Mouse (Mus musculus): ENCODE measurements around the gene Rab5c. TPM values are rescaled to one million over a fixed set of nuclear protein-coding genes. Genes with fewer than 3 reads are reported as not detected.

Gene Rab5c
- total and polyA plus RNA-seq, 2 experiments from 2014 or later = 34.9 to 211 TPM

DNA sequence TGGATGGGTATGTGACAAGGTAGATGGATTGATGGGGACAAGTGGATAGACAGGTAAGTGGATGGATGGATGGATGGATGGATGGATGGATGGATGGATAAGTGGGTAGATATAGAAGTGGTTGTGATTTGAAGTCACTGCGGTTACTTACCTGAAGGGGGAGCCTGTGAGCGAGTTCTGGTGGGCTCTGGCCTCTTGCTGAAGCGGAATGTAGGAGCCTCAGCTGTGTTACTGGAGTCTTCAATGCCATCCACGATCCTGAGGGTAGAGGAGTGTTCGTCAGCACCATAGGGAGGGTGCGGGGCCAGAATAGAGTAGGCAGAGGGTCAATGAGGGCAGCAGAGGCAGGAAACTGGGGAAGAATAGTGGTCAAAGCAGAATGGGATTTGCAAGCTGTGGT is 7.1 kb upstream of the Rab5c start:
- H3K9me3 ChIP-seq (ENCODE audit: low read length) = no peaks in the 10 kb centered on the region
- no peak overlapping the region; the same call in 1 of the 2 replicates for H3K27ac ChIP-seq (ENCODE audit: low read depth, low read length)
- H3K4me1 ChIP-seq (ENCODE audit: insufficient read depth) = no peaks in the 10 kb centered on the region
- H3K27me3 ChIP-seq (ENCODE audit: insufficient read depth, low read length) = no peaks in the 10 kb centered on the region
- H3K9ac ChIP-seq = no peak overlapping the region
- WGBS = 16% methylated on average over 6 of the region's 6 CpGs
- H3K4me3 ChIP-seq (ENCODE audit: low read depth, low read length) = no peak overlapping the region
- H3K36me3 ChIP-seq (ENCODE audit: insufficient read depth) = peaks cover 35% of the 10 kb centered on the region
- H3K4me2 ChIP-seq (ENCODE audit: low read depth) = no peak overlapping the region
- DNase-seq = peak; percentile 74
- TF ChIP-seq CTCF (IDR thresholded peaks at IDR 0.05; ENCODE audit: low read depth) = peak; percentile 73
- peak; percentile 63; the same call in 1 of the 2 replicates for ATAC-seq

DNA sequence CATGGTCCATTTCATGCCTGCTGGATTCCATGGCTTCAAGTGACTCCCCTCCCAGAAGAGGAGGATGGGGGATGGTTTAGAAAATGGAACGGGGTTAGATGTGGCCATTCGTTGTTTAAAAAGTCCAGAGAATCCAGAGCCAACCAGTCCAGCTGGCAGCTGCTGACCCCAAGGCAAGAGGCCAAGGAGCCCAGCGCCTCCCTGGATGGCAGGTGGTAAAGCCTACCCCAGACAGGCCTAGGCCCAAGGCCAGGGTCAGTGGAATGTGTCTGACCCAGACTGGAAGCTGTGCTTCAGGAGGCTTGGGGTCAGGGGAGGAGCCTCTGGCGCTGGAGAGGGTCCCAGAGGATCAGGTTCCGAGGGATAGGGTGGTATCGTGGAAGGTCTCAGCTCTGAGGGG is 3.3 kb upstream of the Rab5c start:
- no peak for ATAC-seq
- Histone ChIP-seq H3K27ac (ENCODE audit: low read depth, low read length) (no peak overlapping the region), H3K36me3 (ENCODE audit: insufficient read depth) (peaks cover 20% of the 10 kb centered on the region), H3K27me3 (ENCODE audit: insufficient read depth, low read length) (no peaks in the 10 kb centered on the region), H3K4me1 (ENCODE audit: insufficient read depth) (peaks cover 10% of the 10 kb centered on the region; the same call in 1 of the 2 replicates), H3K9me3 (ENCODE audit: low read length) (no peaks in the 10 kb centered on the region), H3K9ac (no peak overlapping the region), H3K4me3 (ENCODE audit: low read depth, low read length) (no peak overlapping the region), H3K4me2 (ENCODE audit: low read depth) (no peak overlapping the region)
- no peak for TF ChIP-seq CTCF (IDR thresholded peaks at IDR 0.05; ENCODE audit: low read depth)
- DNase-seq = no peak
- WGBS = 77% methylated on average over 6 of the region's 6 CpGs

DNA sequence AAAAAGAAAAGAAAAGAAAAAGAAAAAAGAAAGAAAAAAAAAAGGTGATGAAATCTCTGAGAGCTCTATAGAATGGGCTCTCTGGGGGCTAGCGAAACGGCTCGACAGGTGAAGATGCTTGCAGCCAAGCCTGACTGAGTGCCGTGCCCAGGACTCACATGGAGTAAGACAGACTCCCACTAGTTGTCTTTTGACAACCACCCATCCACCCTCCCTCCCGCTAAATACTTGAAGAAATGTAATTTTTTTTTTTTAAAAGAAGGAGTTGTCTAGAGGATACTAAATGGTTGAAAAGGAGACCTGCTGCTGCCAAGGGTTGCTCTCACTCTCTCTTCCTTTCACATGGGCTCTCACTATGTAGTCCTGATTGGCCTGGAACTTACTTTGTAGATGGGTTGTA is 734 bp upstream of the Rab5c start:
- Histone ChIP-seq H3K4me1 (ENCODE audit: insufficient read depth) (peaks cover 10% of the 10 kb centered on the region; the same call in 1 of the 2 replicates), H3K9me3 (ENCODE audit: low read length) (no peaks in the 10 kb centered on the region), H3K4me2 (ENCODE audit: low read depth) (peak overlapping the region; percentile 79), H3K4me3 (ENCODE audit: low read depth, low read length) (peak overlapping the region; percentile 94), H3K27me3 (ENCODE audit: insufficient read depth, low read length) (no peaks in the 10 kb centered on the region), H3K9ac (peak overlapping the region; percentile 64), H3K27ac (ENCODE audit: low read depth, low read length) (peak overlapping the region; percentile 87), H3K36me3 (ENCODE audit: insufficient read depth) (peaks cover 15% of the 10 kb centered on the region)
- DNase-seq (no peak), ATAC-seq (no peak)
- TF ChIP-seq CTCF (IDR thresholded peaks at IDR 0.05; ENCODE audit: low read depth) = no peak
- WGBS = 7% methylated on average over 5 of the region's 5 CpGs

DNA sequence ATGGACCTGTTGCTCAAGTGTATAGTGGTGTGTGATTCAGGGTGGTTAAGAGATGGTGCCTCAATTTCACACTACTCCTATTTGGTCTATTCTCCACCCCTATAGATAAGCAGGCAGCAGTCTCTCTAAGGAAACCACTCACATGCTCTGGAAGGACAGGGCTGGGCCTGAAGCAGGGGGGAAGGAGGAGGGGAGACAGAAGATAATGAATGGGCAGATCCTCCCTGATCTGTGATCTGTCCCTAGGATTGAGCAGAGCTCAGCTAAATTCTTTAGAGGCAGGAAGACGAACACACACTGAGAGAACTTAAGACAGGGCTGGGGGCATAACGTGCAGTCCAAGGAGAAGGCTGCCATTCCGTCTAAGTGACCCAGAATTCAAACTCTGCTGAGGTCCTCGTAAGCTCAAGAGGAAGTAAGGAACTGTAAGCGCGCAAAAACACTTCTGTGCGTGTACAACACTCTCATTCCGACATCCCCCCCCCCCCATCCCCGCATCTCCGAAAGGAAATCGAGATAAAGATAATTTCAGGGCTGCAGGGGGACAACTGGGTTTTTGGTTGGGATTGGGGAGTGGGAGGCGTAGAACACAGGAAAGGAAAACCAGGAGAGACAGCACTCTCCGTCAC is 796 bp downstream of the Rab5c start:
- WGBS = 2% methylated on average over 13 of the region's 13 CpGs
- H3K4me1 ChIP-seq (ENCODE audit: insufficient read depth) = peaks cover 10% of the 10 kb centered on the region; the same call in 1 of the 2 replicates

DNA sequence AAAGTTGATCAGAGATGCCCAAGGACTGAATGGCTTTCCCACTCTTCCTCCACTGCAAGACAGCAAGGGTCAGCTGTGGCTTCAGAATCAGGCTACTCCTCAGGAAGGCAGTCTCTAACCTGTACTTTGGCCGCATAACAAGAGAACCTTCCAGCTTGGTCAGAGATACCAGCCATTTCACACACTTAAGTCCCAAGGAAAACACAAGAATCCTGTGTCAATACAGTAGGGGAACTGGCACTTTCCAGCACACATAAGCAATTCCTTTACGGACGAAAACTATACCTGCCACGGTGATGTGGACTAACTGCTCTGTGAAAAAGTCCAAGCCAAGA is 1.3 kb downstream of the Rab5c start:
- no peak overlapping the region for H3K27ac ChIP-seq (ENCODE audit: low read depth, low read length)
- WGBS = 74% methylated on average over 4 of the region's 4 CpGs
- TF ChIP-seq CTCF (IDR thresholded peaks at IDR 0.05; ENCODE audit: low read depth) = no peak
- H3K9ac ChIP-seq = 0 out of 2 replicates have a peak overlapping the region, but pooled peaks have one; percentile 90
- DNase-seq (no peak), ATAC-seq (no peak)
- H3K9me3 ChIP-seq (ENCODE audit: low read length) = no peaks in the 10 kb centered on the region
- peak overlapping the region; percentile 79 for H3K4me2 ChIP-seq (ENCODE audit: low read depth)
- peaks cover 11% of the 10 kb centered on the region; the same call in 1 of the 2 replicates for H3K36me3 ChIP-seq (ENCODE audit: insufficient read depth)
- no peaks in the 10 kb centered on the region for H3K27me3 ChIP-seq (ENCODE audit: insufficient read depth, low read length)
- H3K4me1 ChIP-seq (ENCODE audit: insufficient read depth) = peaks cover 10% of the 10 kb centered on the region; the same call in 1 of the 2 replicates
- H3K4me3 ChIP-seq (ENCODE audit: low read depth, low read length) = 0 out of 2 replicates have a peak overlapping the region, but pooled peaks have one; percentile 94

More for the DNA sequence above, 796 bp downstream of the Rab5c start:
- Histone ChIP-seq H3K4me3 (ENCODE audit: low read depth, low read length) (peak overlapping the region; percentile 94), H3K36me3 (ENCODE audit: insufficient read depth) (peaks cover 12% of the 10 kb centered on the region; the same call in 1 of the 2 replicates), H3K9ac (peak overlapping the region; percentile 90), H3K4me2 (ENCODE audit: low read depth) (peak overlapping the region; percentile 79), H3K9me3 (ENCODE audit: low read length) (no peaks in the 10 kb centered on the region), H3K27ac (ENCODE audit: low read depth, low read length) (peak overlapping the region; percentile 77), H3K27me3 (ENCODE audit: insufficient read depth, low read length) (no peaks in the 10 kb centered on the region)
- ATAC-seq (no peak), DNase-seq (no peak)
- TF ChIP-seq CTCF (IDR thresholded peaks at IDR 0.05; ENCODE audit: low read depth) = no peak

DNA sequence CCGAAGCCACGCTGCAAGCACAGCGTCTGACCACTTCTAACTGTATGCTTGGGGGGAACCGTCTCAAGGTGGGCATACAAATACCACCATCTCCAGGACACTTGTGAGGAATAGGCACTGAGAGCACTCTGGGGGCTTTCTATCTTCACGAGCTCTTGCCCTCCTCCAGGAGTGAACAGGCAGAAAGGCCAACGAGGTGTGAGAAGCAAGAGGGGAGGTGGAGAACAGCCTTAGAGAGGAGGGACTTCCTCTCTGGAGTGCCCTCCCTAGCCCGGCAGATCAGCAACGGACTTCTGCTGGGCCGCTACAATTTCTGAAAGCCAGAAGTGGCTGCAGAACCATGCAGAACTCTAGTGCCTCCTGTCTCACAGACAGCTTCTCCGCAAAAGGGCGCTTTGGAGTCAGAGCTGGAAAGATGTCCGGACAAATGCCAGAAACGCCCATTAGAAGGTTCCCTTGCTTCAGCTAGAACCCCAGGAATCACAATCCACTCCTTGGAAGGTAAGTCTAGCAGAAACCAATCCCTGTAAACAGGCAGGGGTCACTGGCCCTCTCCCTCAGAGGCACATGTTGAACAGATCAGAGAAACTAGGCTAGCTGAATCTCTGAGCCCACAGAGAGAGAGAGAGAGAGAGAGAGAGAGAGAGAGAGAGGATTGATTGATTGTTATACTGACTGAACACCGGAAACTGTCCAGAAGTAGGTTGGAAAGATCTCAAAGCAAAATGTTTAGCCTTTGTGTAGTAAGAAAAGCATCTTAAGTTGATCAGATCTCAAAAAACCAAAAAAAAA is 1.9 kb downstream of the Rab5c start:
- Histone ChIP-seq H3K27ac (ENCODE audit: low read depth, low read length) (no peak overlapping the region), H3K9ac (no peak overlapping the region), H3K9me3 (ENCODE audit: low read length) (no peaks in the 10 kb centered on the region), H3K36me3 (ENCODE audit: insufficient read depth) (peaks cover 5% of the 10 kb centered on the region; the same call in 1 of the 2 replicates), H3K27me3 (ENCODE audit: insufficient read depth, low read length) (no peaks in the 10 kb centered on the region), H3K4me3 (ENCODE audit: low read depth, low read length) (no peak overlapping the region), H3K4me1 (ENCODE audit: insufficient read depth) (peaks cover 10% of the 10 kb centered on the region; the same call in 1 of the 2 replicates), H3K4me2 (ENCODE audit: low read depth) (no peak overlapping the region; the same call in 1 of the 2 replicates)
- ATAC-seq (no peak), DNase-seq (no peak)
- WGBS = 78% methylated on average over 14 of the region's 14 CpGs
- no peak for TF ChIP-seq CTCF (IDR thresholded peaks at IDR 0.05; ENCODE audit: low read depth)
